Mouse (Mus musculus) CH12.LX (cell line): ENCODE data around the gene Gfpt1. TPM values are rescaled to one million over a fixed set of nuclear protein-coding genes. Genes with fewer than 3 reads are reported as not detected.

ENCODE experiments used
- DNase-seq: peaks from one replicate; pipeline ENCODE4 v3.0.0-alpha.2; 2013; ENCODE audit errors: extremely low read depth
- H3K27ac ChIP-seq: 2 replicates; pipeline ENCODE4 v1.5.1; 2012; ENCODE audit warnings: low read depth, mild to moderate bottlenecking, control low read depth, moderate library complexity; ENCODE audit not compliant: insufficient read depth
- H3K27me3 ChIP-seq: replicated peaks from 2 replicates; pipeline ENCODE3; 2012; ENCODE audit warnings: inconsistent platforms
- H3K36me3 ChIP-seq, 2 experiments: replicated peaks in 1 of 2; 2 replicates each; pipeline versions ENCODE3 to v1.6.1; 2012; ENCODE audit warnings: inconsistent platforms in 1 of 2, low read length in 1 of 2, mild to moderate bottlenecking in 1 of 2, mixed read lengths in 1 of 2, moderate library complexity in 1 of 2; ENCODE audit not compliant: control insufficient read depth in 1 of 2, insufficient read depth in 1 of 2
- H3K4me1 ChIP-seq, 2 experiments: 2 replicates each; pipeline ENCODE4 v1.6.1; 2012; ENCODE audit warnings: inconsistent platforms in 1 of 2, moderate library complexity in 1 of 2; ENCODE audit not compliant: insufficient read depth in 2 of 2, control insufficient read depth in 1 of 2
- H3K4me2 ChIP-seq: 2 replicates; pipeline ENCODE4 v1.6.1; 2012; ENCODE audit warnings: low read depth, mild to moderate bottlenecking, control low read depth; ENCODE audit not compliant: poor library complexity, insufficient read depth, severe bottlenecking
- H3K4me3 ChIP-seq, 3 experiments: fragments of 150-350 bp in 1 of 3; sonication (generic) in 1 of 3; replicated peaks in 1 of 3; 2 replicates each; pipeline versions ENCODE3 to v1.5.1; 2011 to 2012; ENCODE audit warnings: low read depth in 2 of 3, low read length in 2 of 3, mild to moderate bottlenecking in 2 of 3, moderate library complexity in 2 of 3, control low read depth in 1 of 3, improper control_type of control experiment in 1 of 3, inconsistent platforms in 1 of 3, mixed read lengths in 1 of 3; ENCODE audit not compliant: poor library complexity in 1 of 3
- H3K79me2 ChIP-seq: replicated peaks from 2 replicates; pipeline ENCODE4 v1.6.1; 2012; ENCODE audit warnings: mild to moderate bottlenecking, moderate library complexity; ENCODE audit not compliant: control insufficient read depth, poor library complexity, insufficient read depth, severe bottlenecking; ENCODE audit errors: extremely low read depth
- H3K9ac ChIP-seq: 2 replicates; pipeline ENCODE4 v1.6.1; 2012; ENCODE audit warnings: low read depth, mild to moderate bottlenecking, control low read depth, moderate library complexity; ENCODE audit not compliant: insufficient read depth
- H3K9me3 ChIP-seq: replicated peaks from 2 replicates; pipeline ENCODE3; 2012; ENCODE audit warnings: low read length, inconsistent platforms, mixed read lengths
- BHLHE40 ChIP-seq: IDR thresholded peaks from 2 replicates; pipeline ENCODE4 v1.6.1; 2011; ENCODE audit warnings: mild to moderate bottlenecking, low read depth, low read length, improper control_type of control experiment
- EP300 ChIP-seq: IDR thresholded peaks from 2 replicates; pipeline ENCODE4 v1.6.1; 2011; ENCODE audit warnings: low read length, improper control_type of control experiment
- IRF4 ChIP-seq: IDR thresholded peaks from 2 replicates; pipeline ENCODE4 v1.6.1; 2014; ENCODE audit warnings: low read depth, mild to moderate bottlenecking, inconsistent platforms, low read length, improper control_type of control experiment
- JUND ChIP-seq: conservative IDR thresholded peaks from 2 replicates; pipeline ENCODE4 v1.6.1; 2011; ENCODE audit warnings: low read depth, low read length, improper control_type of control experiment
- KAT2A ChIP-seq: IDR thresholded peaks from 2 replicates; pipeline ENCODE4 v1.6.1; 2012; ENCODE audit warnings: low read length, improper control_type of control experiment, inconsistent platforms; ENCODE audit not compliant: insufficient replicate concordance
- MAFK ChIP-seq: IDR thresholded peaks from 2 replicates; pipeline ENCODE4 v1.6.1; 2011; ENCODE audit warnings: low read length, improper control_type of control experiment; ENCODE audit not compliant: insufficient replicate concordance
- MAZ ChIP-seq: IDR thresholded peaks from 2 replicates; pipeline ENCODE4 v1.6.1; 2012; ENCODE audit warnings: low read depth, mild to moderate bottlenecking, inconsistent platforms, low read length, improper control_type of control experiment, moderate library complexity
- MEF2A ChIP-seq: IDR thresholded peaks from 2 replicates; pipeline ENCODE4 v1.6.1; 2014; ENCODE audit warnings: low read depth, mild to moderate bottlenecking, inconsistent platforms, low read length, improper control_type of control experiment, borderline replicate concordance
- PAX5 ChIP-seq: IDR thresholded peaks from 2 replicates; pipeline ENCODE4 v1.6.1; 2012; ENCODE audit warnings: low read length, inconsistent platforms, mixed read lengths
- POLR2AphosphoS2 ChIP-seq: IDR thresholded peaks from 2 replicates; pipeline ENCODE4 v1.6.1; 2011; ENCODE audit warnings: low read depth, low read length, improper control_type of control experiment
- SIN3A ChIP-seq: IDR thresholded peaks from 2 replicates; pipeline ENCODE4 v1.6.1; 2012; ENCODE audit warnings: low read length, improper control_type of control experiment, inconsistent platforms
- TCF12 ChIP-seq: IDR thresholded peaks from 2 replicates; pipeline ENCODE4 v1.6.1; 2014; ENCODE audit warnings: low read depth, mild to moderate bottlenecking, inconsistent platforms, low read length, improper control_type of control experiment
- USF1 ChIP-seq: IDR thresholded peaks from 2 replicates; pipeline ENCODE4 v1.6.1; 2014; ENCODE audit warnings: low read depth, mild to moderate bottlenecking, inconsistent platforms, low read length, improper control_type of control experiment
- ZKSCAN1 ChIP-seq: IDR thresholded peaks from 2 replicates; pipeline ENCODE4 v1.6.1; 2012; ENCODE audit warnings: low read depth, inconsistent platforms, low read length, improper control_type of control experiment, borderline replicate concordance
- dilution Hi-C: fragments of 300-500 bp; cut with MboI; formaldehyde crosslinking; loops from 2 replicates; pipeline ENCODE4 v1.14.3; 2020; ENCODE audit warnings: low sequenced_read_pairs; ENCODE audit not compliant: extremely low pct_unique_long_range_greater_than_20kb, extremely low pct_ligation_motif_present
- in situ Hi-C: fragments of 300-500 bp; cut with MboI; formaldehyde crosslinking; loops from 3 replicates; pipeline ENCODE4 v1.14.3; 2019; ENCODE audit warnings: low sequenced_read_pairs, low pct_ligation_motif_present, low pct_unique_long_range_greater_than_20kb, mixed read lengths
- polyA plus RNA-seq: library from polyadenylated mRNA; unstranded; fragments of >175 nt; gene quantifications from 2 replicates; pipeline ENCODE4 v1.2.1, GENCODE M21; 2012; ENCODE audit warnings: low read depth; ENCODE audit not compliant: insufficient read length
- total RNA-seq, 2 experiments: library from RNA; depleted of rRNA; stranded (reverse); fragments of 300-350 nt in 1 of 2; fragments of >200 nt in 1 of 2; gene quantifications; 2 replicates each; pipeline ENCODE4 v1.2.3; 2012 to 2014

Gene Gfpt1
- total and polyA plus RNA-seq, 3 experiments: 24.9 to 35.3 (median 32.1) TPM

GRCm38 (mm10) chr6:87115981-87116380 lies 73.3 kb downstream of the Gfpt1 start:
- no peak overlapping the region for H3K4me3 ChIP-seq
- H3K4me1 ChIP-seq: peaks cover 15 to 17% of the 10 kb centered on the region in 2 experiments
- H3K9ac ChIP-seq: no peak overlapping the region
- no peaks in the 10 kb centered on the region for H3K27me3 ChIP-seq
- no peak for DNase-seq
- no peaks in the 10 kb centered on the region for H3K36me3 ChIP-seq
- no peaks in the 10 kb centered on the region for H3K79me2 ChIP-seq
- H3K27ac ChIP-seq: no peak overlapping the region
- TF ChIP-seq EP300 (no peak), USF1 (no peak), IRF4 (no peak)
- peaks cover 3% of the 10 kb centered on the region for H3K9me3 ChIP-seq
- in situ Hi-C loops (no loop called here), dilution Hi-C loops (no loop called here)
- H3K4me2 ChIP-seq: no peak overlapping the region

- H3K27me3 ChIP-seq: no peaks in the 10 kb centered on the region
- no peak for TF ChIP-seq MAZ
- TF ChIP-seq PAX5: no peak
- TF ChIP-seq USF1: no peak
- no peak for TF ChIP-seq BHLHE40
- TF ChIP-seq JUND: no peak
- no peak for TF ChIP-seq POLR2AphosphoS2
- TF ChIP-seq KAT2A: no peak
- no peak for TF ChIP-seq TCF12
- TF ChIP-seq SIN3A: no peak
- TF ChIP-seq MAFK: no peak
- TF ChIP-seq ZKSCAN1: no peak
- no peak for TF ChIP-seq MEF2A
- peaks cover 15 to 17% of the 10 kb centered on the region in 2 experiments for H3K4me1 ChIP-seq
- dilution Hi-C loops (no loop called here), in situ Hi-C loops (no loop called here)
- no peak overlapping the region for H3K4me2 ChIP-seq
- H3K4me3 ChIP-seq: no peak overlapping the region
- no peak overlapping the region for H3K9ac ChIP-seq
- DNase-seq: no peak
- H3K27ac ChIP-seq: no peak overlapping the region
- no peaks in the 10 kb centered on the region for H3K36me3 ChIP-seq
- H3K9me3 ChIP-seq: peaks cover 3% of the 10 kb centered on the region
- H3K79me2 ChIP-seq: no peaks in the 10 kb centered on the region
Measured at GRCm38 (mm10) chr6:87116596-87116995, 74.0 kb downstream of the Gfpt1 start.
